Mouse (Mus musculus) cortical plate, adult 2 months (tissue): ENCODE results near the gene Slc46a1.

Experiments used
- CTCF ChIP-seq: fragments of 200-500 bp; IDR thresholded peaks from 2 replicates; pipeline ENCODE4 v1.5.1; 2011; ENCODE audit warnings: mild to moderate bottlenecking, control low read depth, low read length; ENCODE audit not compliant: insufficient read depth; ENCODE audit errors: extremely low read depth
- POLR2A ChIP-seq: fragments of 200-500 bp; IDR thresholded peaks from 2 replicates; pipeline ENCODE4 v1.6.1; 2011; ENCODE audit warnings: mild to moderate bottlenecking, low read length, control low read depth; ENCODE audit not compliant: insufficient read depth; ENCODE audit errors: extremely low read depth

DNA sequence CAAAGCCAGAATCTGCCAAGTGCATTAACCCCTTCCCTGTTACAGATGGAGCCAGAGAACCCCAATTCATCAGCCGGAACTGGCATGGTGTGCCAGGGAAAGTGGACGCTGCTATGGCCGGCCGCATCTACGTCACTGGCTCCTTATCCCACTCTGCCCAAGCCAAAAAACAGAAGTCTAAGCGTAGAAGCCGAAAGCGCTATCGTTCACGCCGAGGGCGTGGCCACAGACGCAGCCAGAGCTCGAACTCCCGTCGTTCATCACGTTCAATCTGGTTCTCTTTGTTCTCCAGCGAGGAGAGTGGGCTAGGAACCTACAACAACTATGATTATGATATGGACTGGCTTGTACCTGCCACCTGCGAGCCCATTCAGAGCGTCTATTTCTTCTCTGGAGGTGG is 36.0 kb downstream of the Slc46a1 start:
- TF ChIP-seq POLR2A, result no peak
- no peak for TF ChIP-seq CTCF
